Mouse (Mus musculus) heart, embryonic 13.5 days (tissue): ENCODE results near the gene Il23a. TPM values are rescaled to one million over a fixed set of nuclear protein-coding genes. Genes with fewer than 3 reads are reported as not detected.
"Not testable (repeated sequence)": the region's sequence is repeated elsewhere in the genome, so short reads cannot be mapped to it uniquely, and the experiment has no call there.

Experiments used
- ATAC-seq: fragments of 200-750 bp; cut with Nextera tagmentation; 2 replicates; pipeline ENCODE4 v1.8.0; 2017; ENCODE audit warnings: moderate TSS enrichment; ENCODE audit not compliant: insufficient number of reproducible peaks, low FRiP score, low TSS enrichment; ENCODE audit errors: extremely low read depth
- H3K27ac ChIP-seq: fragments of 300-500 bp; sonication (generic); replicated peaks from 2 replicates; pipeline ENCODE4 v1.5.1; 2015; ENCODE audit warnings: moderate library complexity, mild to moderate bottlenecking, inconsistent platforms
- H3K27me3 ChIP-seq: fragments of 300-500 bp; sonication (generic); replicated peaks from 2 replicates; pipeline ENCODE4 v1.6.1; 2015; ENCODE audit warnings: mild to moderate bottlenecking, inconsistent platforms
- H3K36me3 ChIP-seq: fragments of 300-500 bp; sonication (generic); 2 replicates; pipeline ENCODE4 v1.6.1; 2015; ENCODE audit warnings: mild to moderate bottlenecking, inconsistent platforms
- H3K4me1 ChIP-seq: fragments of 300-500 bp; sonication (generic); 2 replicates; pipeline ENCODE4 v1.6.1; 2015; ENCODE audit warnings: inconsistent platforms
- H3K4me2 ChIP-seq: fragments of 300-500 bp; sonication (generic); 2 replicates; pipeline ENCODE4 v1.6.1; 2015; ENCODE audit warnings: inconsistent platforms, mild to moderate bottlenecking, moderate library complexity
- H3K4me3 ChIP-seq: fragments of 300-500 bp; sonication (generic); 2 replicates; pipeline ENCODE4 v1.5.1; 2015; ENCODE audit warnings: moderate library complexity, mild to moderate bottlenecking, inconsistent platforms
- H3K9ac ChIP-seq: fragments of 300-500 bp; sonication (generic); 2 replicates; pipeline ENCODE4 v1.6.1; 2015; ENCODE audit warnings: inconsistent platforms, mild to moderate bottlenecking, moderate library complexity
- H3K9me3 ChIP-seq: fragments of 300-500 bp; sonication (generic); 2 replicates; pipeline ENCODE4 v1.6.1; 2016; ENCODE audit warnings: inconsistent platforms
- WGBS: fragments of 180-500 bp; shearing (Covaris S2); methylation state at CpG from one replicate; pipeline ENCODE4 v1.1.7; 2015; ENCODE audit warnings: mixed read lengths; 5-methylcytosine and 5-hydroxymethylcytosine counted together
- polyA plus RNA-seq: library from polyadenylated mRNA; unstranded; fragments of >200 nt; fragmentation: Nextera tagmentation; extraction: Ambion mirVana; gene quantifications from 2 replicates; pipeline ENCODE4 v1.2.1, GENCODE M21; 2015

Il23a gene
- polyA plus RNA-seq, 1 experiment from 2014 or later, result 1.8 TPM

DNA sequence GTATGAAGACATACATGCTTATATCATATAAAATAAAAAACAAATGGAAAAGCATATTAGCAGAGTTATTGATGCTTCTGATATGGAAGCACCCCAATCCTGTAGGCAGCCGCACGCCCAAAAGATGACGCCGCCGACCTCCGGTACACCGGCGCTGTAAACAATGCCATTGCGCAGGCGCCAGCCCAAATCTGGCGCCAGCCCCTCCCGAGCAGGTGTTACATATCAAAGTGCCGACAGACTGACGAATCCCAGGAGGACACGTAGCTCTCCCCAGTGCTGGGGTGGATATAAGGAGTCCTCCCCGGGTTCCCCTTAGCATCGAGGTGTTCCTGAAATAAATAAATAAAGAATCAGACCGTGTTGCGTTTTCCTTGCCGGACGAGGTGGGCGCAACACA lies 36.3 kb downstream of the Il23a start:
- Histone ChIP-seq H3K27me3 (no peaks in the 10 kb centered on the region), H3K36me3 (no peaks in the 10 kb centered on the region), H3K4me1 (no peaks in the 10 kb centered on the region), H3K4me3 (peak overlapping the region; percentile 20), H3K9ac (no peak overlapping the region), H3K27ac (no peak overlapping the region), H3K4me2 (peak overlapping the region; percentile 31), H3K9me3 (no peaks in the 10 kb centered on the region)
- ATAC-seq, result no peak
- 46% methylated on average over 22 of the region's 22 CpGs for WGBS

DNA sequence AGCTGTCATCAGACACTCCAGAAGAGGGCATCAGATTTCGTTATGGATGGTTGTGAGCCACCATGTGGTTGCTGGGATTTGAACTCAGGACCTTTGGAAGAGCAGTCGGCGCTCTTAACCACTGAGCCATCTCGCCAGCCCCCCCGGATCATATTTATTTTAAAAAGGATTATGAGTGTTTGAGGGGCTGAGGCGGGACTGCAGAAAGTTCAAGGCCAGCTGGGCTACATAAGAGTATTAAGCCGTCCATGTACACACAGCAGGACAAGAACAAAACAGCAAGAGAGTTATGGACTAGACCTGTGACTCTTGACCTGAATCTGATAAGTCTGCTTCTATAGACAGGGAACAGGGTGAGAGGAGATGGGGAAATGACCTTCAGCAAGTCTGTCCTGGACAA lies 38.2 kb downstream of the Il23a start:
- H3K27me3 ChIP-seq, H3K36me3 ChIP-seq, ATAC-seq, H3K4me1 ChIP-seq, H3K9me3 ChIP-seq, H3K4me2 ChIP-seq, H3K9ac ChIP-seq, H3K27ac ChIP-seq, H3K4me3 ChIP-seq: not testable (repeated sequence)
- 79% methylated on average over 7 of the region's 7 CpGs for WGBS

DNA sequence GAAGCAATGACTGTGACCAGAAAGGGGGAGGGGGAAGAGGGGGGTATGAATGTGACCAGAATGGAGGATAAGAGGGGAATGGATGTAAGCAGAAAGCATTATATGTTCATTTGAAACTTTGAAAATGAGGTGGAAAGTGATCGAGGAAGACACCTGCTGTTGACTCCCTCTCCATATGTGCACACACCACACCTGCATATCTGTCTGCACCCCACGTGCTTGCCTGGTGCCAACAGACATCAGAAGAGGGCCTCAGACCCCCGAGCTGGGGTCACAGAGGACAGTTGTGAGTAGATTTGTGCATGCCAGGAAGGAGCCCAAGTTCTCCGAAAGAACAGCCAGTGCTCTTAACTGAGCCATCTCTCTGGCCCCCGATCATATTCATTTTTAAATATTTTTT lies 38.6 kb downstream of the Il23a start:
- Histone ChIP-seq H3K9ac (no peak overlapping the region), H3K4me1 (no peaks in the 10 kb centered on the region), H3K27ac (no peak overlapping the region), H3K4me3 (no peak overlapping the region), H3K9me3 (no peaks in the 10 kb centered on the region), H3K27me3 (no peaks in the 10 kb centered on the region), H3K4me2 (no peak overlapping the region), H3K36me3 (no peaks in the 10 kb centered on the region)
- ATAC-seq, result no peak
- WGBS, result 81% methylated on average over 5 of the region's 5 CpGs

DNA sequence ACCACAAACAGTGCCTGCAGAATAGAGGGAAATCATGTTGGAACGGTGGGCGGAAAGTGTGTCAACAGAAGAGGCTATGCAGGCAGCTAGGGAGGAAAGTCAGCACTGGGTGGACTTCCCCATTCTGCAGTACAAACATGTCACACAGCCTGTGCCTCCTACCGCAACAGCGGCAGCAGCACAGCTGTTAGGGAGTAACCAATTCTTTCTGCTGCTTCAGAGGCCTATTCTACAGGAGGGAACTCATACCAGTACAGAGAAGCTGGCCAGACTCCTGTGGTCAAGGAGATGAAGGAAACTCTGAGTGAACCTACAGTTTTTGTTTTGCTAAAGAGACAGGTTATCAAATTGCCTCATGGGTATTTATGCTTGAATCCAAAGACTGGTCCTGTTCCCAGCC lies 39.6 kb downstream of the Il23a start:
- Histone ChIP-seq H3K4me1 (no peaks in the 10 kb centered on the region), H3K4me2 (no peak overlapping the region), H3K36me3 (no peaks in the 10 kb centered on the region), H3K9ac (no peak overlapping the region), H3K27me3 (no peaks in the 10 kb centered on the region), H3K27ac (no peak overlapping the region), H3K4me3 (no peak overlapping the region), H3K9me3 (no peaks in the 10 kb centered on the region)
- no peak for ATAC-seq
- 78% methylated on average over 4 of the region's 4 CpGs for WGBS

DNA sequence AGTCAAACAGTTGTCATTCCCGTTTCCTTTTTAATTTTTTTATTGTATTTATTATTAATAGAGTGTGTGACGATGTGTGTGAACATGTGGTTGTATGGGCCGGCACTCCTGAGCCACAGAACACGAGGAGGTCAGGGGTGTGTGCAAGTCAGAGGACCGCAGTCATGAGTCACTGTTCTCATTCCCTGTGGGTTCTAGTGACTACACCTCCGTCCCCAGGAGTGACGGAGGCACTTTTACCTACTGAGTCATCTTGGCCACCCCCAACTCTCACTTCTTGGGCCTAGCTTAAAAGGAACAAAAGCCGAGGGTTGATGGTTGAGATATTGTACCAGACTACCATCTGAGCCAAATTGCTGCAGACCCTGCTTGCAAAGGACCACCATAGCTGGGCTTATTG lies 42.2 kb downstream of the Il23a start:
- Histone ChIP-seq H3K27me3 (no peaks in the 10 kb centered on the region), H3K9ac (no peak overlapping the region), H3K4me1 (no peaks in the 10 kb centered on the region), H3K4me3 (no peak overlapping the region), H3K36me3 (peaks cover 22% of the 10 kb centered on the region), H3K4me2 (no peak overlapping the region), H3K9me3 (no peaks in the 10 kb centered on the region), H3K27ac (no peak overlapping the region)
- ATAC-seq, result no peak
- WGBS, result 82% methylated on average over 8 of the region's 8 CpGs

DNA sequence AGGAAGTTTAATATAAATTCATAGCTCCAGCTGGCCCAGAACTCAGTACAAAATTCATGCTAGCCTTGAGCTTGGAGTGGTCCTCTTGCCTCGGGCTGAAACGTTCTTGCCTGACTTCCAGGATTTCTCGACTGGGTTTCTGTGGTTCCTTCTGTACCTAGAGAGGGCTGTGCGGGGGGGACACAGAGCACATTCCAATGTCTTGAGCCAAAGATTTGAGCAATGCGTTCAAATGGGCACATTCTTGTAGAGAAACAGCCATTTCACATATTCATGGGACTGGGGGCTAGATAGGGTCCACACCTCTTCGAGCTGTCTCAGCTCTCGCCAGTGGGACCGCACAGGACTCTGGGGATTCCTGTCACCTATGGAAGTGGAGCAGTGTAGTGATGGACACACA lies 42.6 kb downstream of the Il23a start:
- Histone ChIP-seq H3K4me3 (no peak overlapping the region), H3K27ac (no peak overlapping the region), H3K36me3 (peaks cover 26% of the 10 kb centered on the region), H3K9ac (no peak overlapping the region), H3K9me3 (no peaks in the 10 kb centered on the region), H3K27me3 (no peaks in the 10 kb centered on the region), H3K4me2 (no peak overlapping the region), H3K4me1 (no peaks in the 10 kb centered on the region)
- 77% methylated on average over 8 of the region's 8 CpGs for WGBS
- ATAC-seq, result no peak

DNA sequence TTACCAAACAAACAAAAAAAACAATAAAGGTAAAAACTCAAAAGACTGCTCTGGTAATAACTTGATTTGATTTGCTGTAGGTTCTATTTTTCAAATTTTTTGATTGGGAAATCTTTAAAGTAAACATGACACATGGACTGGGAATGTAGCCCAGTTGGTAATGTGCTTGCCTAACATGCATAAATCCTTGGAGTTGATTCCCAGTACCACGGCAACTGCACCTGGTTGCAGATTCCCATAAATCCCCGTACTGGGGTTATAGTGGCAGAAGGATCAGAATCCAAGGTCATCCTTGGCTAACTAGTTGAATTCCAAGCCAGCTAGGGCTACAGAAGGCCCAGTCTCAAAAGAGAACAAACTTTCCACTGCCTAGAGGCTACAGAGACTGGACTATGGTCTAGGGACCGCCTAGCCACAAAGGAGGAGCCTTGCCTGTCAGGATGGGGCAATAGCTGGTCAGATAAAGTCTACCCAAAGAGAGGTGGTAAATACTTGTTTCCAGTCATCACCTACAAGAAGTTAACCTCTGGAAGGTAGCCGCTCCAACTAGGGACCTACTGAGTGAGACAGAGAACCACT lies 44.8 kb downstream of the Il23a start, which contains the start of gene Apon:
Gene Apon (plus strand): TSS at position 420 of the 579 bp plus-strand sequence.
- WGBS, result 79% methylated on average over 4 of the region's 4 CpGs
- no peaks in the 10 kb centered on the region for H3K4me1 ChIP-seq
- H3K9ac ChIP-seq, result no peak within 1 kb of the TSS
- H3K9me3 ChIP-seq, result no peaks in the 10 kb centered on the region
- no peaks in the 10 kb centered on the region for H3K27me3 ChIP-seq
- no peak within 1 kb of the TSS for H3K27ac ChIP-seq
- no peak within 1 kb of the TSS for H3K4me3 ChIP-seq
- no peak for ATAC-seq
- peaks cover 47% of the 10 kb centered on the region for H3K36me3 ChIP-seq
- no peak within 1 kb of the TSS for H3K4me2 ChIP-seq

DNA sequence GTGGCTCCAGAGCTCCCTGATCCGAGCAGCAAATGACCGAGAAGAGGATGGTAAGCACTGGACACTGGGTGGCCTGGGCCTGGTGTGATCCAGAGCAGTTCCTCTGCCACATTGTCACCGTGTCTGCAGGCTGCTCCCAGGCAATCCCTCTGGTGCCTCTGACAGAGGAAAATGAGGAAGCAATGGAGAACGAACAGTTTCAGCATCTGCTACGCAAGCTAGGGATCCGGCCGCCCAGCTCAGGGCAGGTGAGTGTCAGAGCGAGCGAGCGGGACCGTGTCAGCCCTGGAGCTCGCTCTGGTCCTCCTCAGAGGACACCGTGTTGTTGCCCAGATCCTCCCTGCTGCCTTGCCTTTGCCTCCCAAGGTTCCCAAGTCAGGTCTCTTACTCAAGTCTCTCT lies 48.0 kb downstream of the Il23a start:
- WGBS, result 91% methylated on average over 13 of the region's 13 CpGs
- Histone ChIP-seq H3K4me1 (no peaks in the 10 kb centered on the region), H3K27ac (no peak overlapping the region), H3K4me2 (no peak overlapping the region), H3K9ac (no peak overlapping the region), H3K36me3 (peaks cover 79% of the 10 kb centered on the region), H3K4me3 (no peak overlapping the region), H3K27me3 (no peaks in the 10 kb centered on the region), H3K9me3 (no peaks in the 10 kb centered on the region)
- ATAC-seq, result no peak

DNA sequence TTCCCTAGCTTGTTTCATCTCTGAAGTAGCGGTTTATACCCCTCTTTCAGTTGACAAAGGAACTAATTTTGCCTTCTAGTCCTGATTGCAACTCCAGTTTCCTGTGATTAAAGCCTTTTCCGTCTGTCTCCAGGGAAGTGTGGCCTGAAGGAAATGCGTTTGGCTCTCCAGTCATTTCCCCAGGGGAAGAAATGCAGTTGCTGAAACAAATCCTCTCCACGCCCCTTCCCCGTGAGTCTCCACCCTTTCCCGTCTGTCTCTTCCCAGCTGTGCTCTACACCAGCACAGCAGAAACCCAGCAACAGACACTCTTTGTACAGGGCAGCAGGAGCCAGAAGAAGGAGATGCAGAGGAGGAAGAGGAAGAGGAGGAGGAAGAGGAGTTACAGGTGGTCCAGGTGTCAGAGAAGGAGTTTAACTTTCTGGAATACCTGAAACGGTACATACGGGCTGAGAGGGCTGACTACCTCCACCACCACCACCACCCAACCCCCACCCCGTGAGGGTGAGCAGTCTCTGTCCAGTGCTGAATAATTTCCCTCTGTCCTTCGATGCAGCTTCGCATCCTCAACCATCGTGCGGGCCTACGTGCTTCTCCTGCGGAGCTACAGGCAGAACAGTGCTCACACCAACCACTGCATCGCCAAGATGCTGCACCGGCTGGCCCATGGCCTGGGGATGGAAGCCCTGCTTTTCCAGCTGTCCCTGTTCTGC lies 51.4 kb downstream of the Il23a start:
- Histone ChIP-seq H3K36me3 (peaks cover 100% of the 10 kb centered on the region), H3K4me1 (peaks cover 6% of the 10 kb centered on the region; the same call in 1 of the 2 replicates), H3K9me3 (no peaks in the 10 kb centered on the region), H3K9ac (no peak overlapping the region), H3K27ac (peak overlapping the region; percentile 84), H3K4me3 (peak overlapping the region; percentile 5), H3K27me3 (no peaks in the 10 kb centered on the region), H3K4me2 (peak overlapping the region; percentile 40)
- 72% methylated on average over 17 of the region's 17 CpGs for WGBS
- ATAC-seq, result no peak

Other genes starting within 250 kb of the Il23a start
- 301 and 338 TPM in 2 replicates for gene Ptges3, start 239.8 kb downstream of the Il23a start, polyA plus RNA-seq
- gene Atp5b, start 215.5 kb downstream of the Il23a start, polyA plus RNA-seq, result 4,907 and 5,417 TPM in 2 replicates
- gene Baz2a, start 207.2 kb downstream of the Il23a start, polyA plus RNA-seq, result 7.4 and 8.0 TPM in 2 replicates
- 35.4 and 37.3 TPM in 2 replicates for gene Rbms2, start 118.5 kb downstream of the Il23a start, polyA plus RNA-seq
- 0.53 and 0.96 TPM in 2 replicates for gene Gls2, start 104.3 kb downstream of the Il23a start, polyA plus RNA-seq
- 40.7 and 40.8 TPM in 2 replicates for gene Spryd4, start 86.9 kb downstream of the Il23a start, polyA plus RNA-seq
- gene Mip, start 72.9 kb downstream of the Il23a start, polyA plus RNA-seq, result not detected in 2 replicates
- 32.2 and 34.0 TPM in 2 replicates for gene Timeless, start 66.7 kb downstream of the Il23a start, polyA plus RNA-seq
- 0.10 and 0.17 TPM in 2 replicates for gene Apon, start 44.7 kb downstream of the Il23a start, polyA plus RNA-seq
- gene Apof, start 30.1 kb downstream of the Il23a start, polyA plus RNA-seq, result 0.27 and 1.7 TPM in 2 replicates
- 9.7 and 9.8 TPM in 2 replicates for gene Stat2, start 28.2 kb downstream of the Il23a start, polyA plus RNA-seq
- gene Pan2, start 4.6 kb upstream of the Il23a start, polyA plus RNA-seq, result 24.9 and 25.7 TPM in 2 replicates
- 193 and 228 TPM in 2 replicates for gene Cnpy2, start 23.7 kb upstream of the Il23a start, polyA plus RNA-seq
- 396 and 409 TPM in 2 replicates for gene Cs, start 39.0 kb upstream of the Il23a start, polyA plus RNA-seq
- gene Coq10a, start 70.2 kb upstream of the Il23a start, polyA plus RNA-seq, result 11.8 and 12.6 TPM in 2 replicates
- gene Ankrd52, start 78.4 kb upstream of the Il23a start, polyA plus RNA-seq, result 8.8 and 9.4 TPM in 2 replicates
- 0.12 and 1.5 TPM in 2 replicates for gene Slc39a5, start 102.5 kb upstream of the Il23a start, polyA plus RNA-seq
- 58.0 and 63.9 TPM in 2 replicates for gene Nabp2, start 112.7 kb upstream of the Il23a start, polyA plus RNA-seq
- 26.8 and 27.0 TPM in 2 replicates for gene Rnf41, start 112.9 kb upstream of the Il23a start, polyA plus RNA-seq
- gene Smarcc2, start 160.5 kb upstream of the Il23a start, polyA plus RNA-seq, result 55.2 and 57.1 TPM in 2 replicates
- 1,202 and 1,344 TPM in 2 replicates for gene Myl6, start 195.4 kb upstream of the Il23a start, polyA plus RNA-seq
- 3.2 and 4.5 TPM in 2 replicates for gene Myl6b, start 199.9 kb upstream of the Il23a start, polyA plus RNA-seq
- gene Esyt1, start 227.1 kb upstream of the Il23a start, polyA plus RNA-seq, result 17.2 and 17.3 TPM in 2 replicates
- 7.6 and 9.4 TPM in 2 replicates for gene Zc3h10, start 249.0 kb upstream of the Il23a start, polyA plus RNA-seq